Mouse (Mus musculus): ENCODE measurements around the gene P2rx5.

- no peak for TF ChIP-seq CTCF (IDR thresholded peaks at IDR 0.05; ENCODE audit: low read depth, low read length)
- no peak for TF ChIP-seq POLR2A (IDR thresholded peaks at IDR 0.05; ENCODE audit: insufficient read depth, low read length)
- no peak for TF ChIP-seq EP300 (IDR thresholded peaks at IDR 0.05; ENCODE audit: insufficient read depth, low read depth, low read length)
These were observed 38.0 kb downstream of the P2rx5 start for GRCm38 (mm10) chr11:73198190-73198589.
